Mouse (Mus musculus) MEL (cell line): ENCODE measurements around the gene Vwa5b2. TPM values are rescaled to one million over a fixed set of nuclear protein-coding genes. Genes with fewer than 3 reads are reported as not detected.
A peak's percentile ranks its signal among the peaks of the same experiment; 100 is the strongest.

Experiments used
- DNase-seq: peaks from one replicate; pipeline ENCODE4 v3.0.0; 2011; ENCODE audit warnings: low read depth, low spot score
- H3K27ac ChIP-seq: 2 replicates; pipeline ENCODE4 v1.5.1; 2012; ENCODE audit warnings: low read depth, mild to moderate bottlenecking, control low read depth, low read length, moderate library complexity; ENCODE audit not compliant: control insufficient read depth
- H3K27me3 ChIP-seq, 2 experiments: fragments of 150-350 bp in 1 of 2; sonication (generic) in 1 of 2; 2 replicates each; pipeline ENCODE4 v1.6.1; 2012; ENCODE audit warnings: low read length in 2 of 2, mild to moderate bottlenecking in 2 of 2, improper control_type of control experiment in 1 of 2, moderate library complexity in 1 of 2; ENCODE audit not compliant: insufficient read depth in 2 of 2, control insufficient read depth in 1 of 2
- H3K36me3 ChIP-seq, 2 experiments: 2 replicates each; pipeline ENCODE4 v1.6.1; 2012 to 2014; ENCODE audit warnings: low read length in 2 of 2, improper control_type of control experiment in 1 of 2, inconsistent platforms in 1 of 2, mild to moderate bottlenecking in 1 of 2; ENCODE audit not compliant: insufficient read depth in 2 of 2, control insufficient read depth in 1 of 2
- H3K4me1 ChIP-seq, 2 experiments: fragments of 150-350 bp in 1 of 2; sonication (generic) in 1 of 2; 2 replicates each; pipeline ENCODE4 v1.6.1; 2012; ENCODE audit warnings: low read length in 2 of 2, improper control_type of control experiment in 1 of 2, mild to moderate bottlenecking in 1 of 2; ENCODE audit not compliant: insufficient read depth in 2 of 2, control insufficient read depth in 1 of 2
- H3K4me3 ChIP-seq, 2 experiments: fragments of 150-350 bp in 1 of 2; sonication (generic) in 1 of 2; 2 replicates each; pipeline ENCODE4 v1.5.1; 2012; ENCODE audit warnings: low read depth in 2 of 2, low read length in 2 of 2, mild to moderate bottlenecking in 2 of 2, moderate library complexity in 2 of 2, control low read depth in 1 of 2, improper control_type of control experiment in 1 of 2; ENCODE audit not compliant: control insufficient read depth in 1 of 2, insufficient read depth in 1 of 2
- H3K79me2 ChIP-seq: 2 replicates; pipeline ENCODE4 v1.6.1; 2012; ENCODE audit warnings: mild to moderate bottlenecking, low read length, moderate library complexity; ENCODE audit not compliant: control insufficient read depth, poor library complexity, insufficient read depth
- H3K9ac ChIP-seq: 2 replicates; pipeline ENCODE4 v1.6.1; 2012; ENCODE audit warnings: low read depth, mild to moderate bottlenecking, control low read depth, low read length, moderate library complexity; ENCODE audit not compliant: control insufficient read depth, poor library complexity, severe bottlenecking
- H3K9me3 ChIP-seq: fragments of 150-350 bp; sonication (generic); replicated peaks from 2 replicates; pipeline ENCODE4 v1.6.1; 2012; ENCODE audit warnings: mild to moderate bottlenecking, low read length, improper control_type of control experiment, moderate library complexity; ENCODE audit not compliant: insufficient read depth
- CHD1 ChIP-seq: IDR thresholded peaks from 2 replicates; pipeline ENCODE4 v1.6.1; 2012; ENCODE audit warnings: low read depth, mild to moderate bottlenecking, inconsistent platforms, low read length, improper control_type of control experiment
- CTCF ChIP-seq, 3 experiments: IDR thresholded peaks in 2 of 3; conservative IDR thresholded peaks in 1 of 3; 2 replicates each; pipeline ENCODE4 v1.5.1; 2011 to 2012; ENCODE audit warnings: low read length in 3 of 3, low read depth in 2 of 3, mild to moderate bottlenecking in 2 of 3, improper control_type of control experiment in 1 of 3, inconsistent platforms in 1 of 3, mixed read lengths in 1 of 3, moderate library complexity in 1 of 3; ENCODE audit not compliant: control insufficient read depth in 1 of 3, insufficient read depth in 1 of 3, poor library complexity in 1 of 3, severe bottlenecking in 1 of 3
- GABPA ChIP-seq: IDR thresholded peaks from 2 replicates; pipeline ENCODE4 v1.6.1; 2012; ENCODE audit warnings: low read depth, mild to moderate bottlenecking, inconsistent platforms, low read length, improper control_type of control experiment, moderate library complexity
- GATA1 ChIP-seq: IDR thresholded peaks from 2 replicates; pipeline ENCODE4 v1.6.1; 2011; ENCODE audit warnings: low read depth, low read length, improper control_type of control experiment
- HCFC1 ChIP-seq: IDR thresholded peaks from 2 replicates; pipeline ENCODE4 v1.6.1; 2012; ENCODE audit warnings: low read depth, mild to moderate bottlenecking, inconsistent platforms, low read length, improper control_type of control experiment, moderate library complexity
- KAT2A ChIP-seq: conservative IDR thresholded peaks from 2 replicates; pipeline ENCODE4 v1.6.1; 2012; ENCODE audit warnings: low read depth, low read length, improper control_type of control experiment, inconsistent platforms
- MAFK ChIP-seq: IDR thresholded peaks from 2 replicates; pipeline ENCODE4 v1.6.1; 2011; ENCODE audit warnings: low read depth, mild to moderate bottlenecking, low read length, improper control_type of control experiment, borderline replicate concordance
- MAX ChIP-seq: IDR thresholded peaks from 2 replicates; pipeline ENCODE4 v1.6.1; 2011; ENCODE audit warnings: low read length, improper control_type of control experiment
- MXI1 ChIP-seq: IDR thresholded peaks from 2 replicates; pipeline ENCODE4 v1.6.1; 2011; ENCODE audit warnings: mild to moderate bottlenecking, low read depth, low read length, improper control_type of control experiment
- MYB ChIP-seq: IDR thresholded peaks from 2 replicates; pipeline ENCODE4 v1.6.1; 2011; ENCODE audit warnings: mild to moderate bottlenecking, low read depth, low read length, improper control_type of control experiment
- NELFE ChIP-seq: IDR thresholded peaks from 2 replicates; pipeline ENCODE4 v1.6.1; 2011; ENCODE audit warnings: low read depth, low read length, improper control_type of control experiment
- POLR2A ChIP-seq, 2 experiments: IDR thresholded peaks; 2 replicates each; pipeline ENCODE4 v1.6.1; 2011 to 2012; ENCODE audit warnings: low read length in 2 of 2, mild to moderate bottlenecking in 2 of 2, control low read depth in 1 of 2, improper control_type of control experiment in 1 of 2, low read depth in 1 of 2, moderate library complexity in 1 of 2; ENCODE audit not compliant: control insufficient read depth in 1 of 2, insufficient read depth in 1 of 2, poor library complexity in 1 of 2
- TBP ChIP-seq: IDR thresholded peaks from 2 replicates; pipeline ENCODE4 v1.8.0; 2011; ENCODE audit warnings: low read depth, low read length, improper control_type of control experiment
- TCF12 ChIP-seq: IDR thresholded peaks from 2 replicates; pipeline ENCODE4 v1.6.1; 2014; ENCODE audit warnings: low read depth, mild to moderate bottlenecking, inconsistent platforms, low read length, improper control_type of control experiment, moderate library complexity
- ZC3H11A ChIP-seq: IDR thresholded peaks from 2 replicates; pipeline ENCODE4 v1.6.1; 2012; ENCODE audit warnings: low read depth, mild to moderate bottlenecking, inconsistent platforms, low read length, improper control_type of control experiment
- ZKSCAN1 ChIP-seq: IDR thresholded peaks from 2 replicates; pipeline ENCODE4 v1.6.1; 2012; ENCODE audit warnings: low read depth, mild to moderate bottlenecking, inconsistent platforms, low read length, improper control_type of control experiment, moderate library complexity
- ZNF384 ChIP-seq: IDR thresholded peaks from 2 replicates; pipeline ENCODE4 v1.6.1; 2012; ENCODE audit warnings: low read depth, mild to moderate bottlenecking, inconsistent platforms, low read length, improper control_type of control experiment
- polyA plus RNA-seq, 2 experiments: library from polyadenylated mRNA; stranded (reverse) in 1 of 2; unstranded in 1 of 2; fragments of >175 nt in 1 of 2; fragments of >200 nt in 1 of 2; gene quantifications; 2 replicates each; pipeline versions ENCODE4 v1.2.1 to v1.2.4; 2012; ENCODE audit warnings: low replicate concordance in 2 of 2, low read depth in 1 of 2; ENCODE audit not compliant: insufficient read length in 2 of 2, insufficient read depth in 1 of 2, missing spikeins in 1 of 2
- total RNA-seq: library from RNA; depleted of rRNA; stranded (reverse); fragments of 300-350 nt; gene quantifications from 2 replicates; pipeline ENCODE4 v1.2.3, GENCODE M21; 2012

The Vwa5b2 gene
- total and polyA plus RNA-seq, 3 experiments: 0.15 to 0.33 TPM; not detected in 1

- TF ChIP-seq GABPA: no peak
- no peak for TF ChIP-seq ZC3H11A
- 0 out of 2 replicates have a peak, but pooled peaks have one; percentile 35 for TF ChIP-seq HCFC1
- no peak for TF ChIP-seq ZKSCAN1
- TF ChIP-seq KAT2A: no peak
- TF ChIP-seq POLR2A (IDR thresholded peaks at IDR 0.05; ENCODE audit: control insufficient read depth in 1 of 2, insufficient read depth in 1 of 2, low read depth in 1 of 2, low read length in 2 of 2, poor library complexity in 1 of 2): no peak
- no peak for TF ChIP-seq CTCF (IDR thresholded peaks at IDR 0.05 in 2 of 3, conservative IDR thresholded peaks at IDR 0.05 in 1 of 3; ENCODE audit: control insufficient read depth in 1 of 3, insufficient read depth in 1 of 3, low read depth in 2 of 3, low read length in 3 of 3, poor library complexity in 1 of 3, severe bottlenecking in 1 of 3)
- TF ChIP-seq ZNF384: peak; percentile 58
- TF ChIP-seq MAX: no peak
- peak; percentile 84 for TF ChIP-seq GATA1
- no peak for TF ChIP-seq CHD1
- TF ChIP-seq TCF12: peak; percentile 40; the same call in 1 of the 2 replicates
- TF ChIP-seq TBP: no peak
- TF ChIP-seq, all 39 proteins: peak for 12
Observed at GRCm38 (mm10) chr16:20539649-20540048, 49.6 kb upstream of the Vwa5b2 start (continued).

- DNase-seq: no peak
- peaks cover 11 to 38% of the 10 kb centered on the region in 2 experiments for H3K4me1 ChIP-seq
- no peak overlapping the region for H3K4me3 ChIP-seq
- H3K27ac ChIP-seq: no peak overlapping the region
- no peak overlapping the region for H3K9ac ChIP-seq
- H3K27me3 ChIP-seq: no peaks in the 10 kb centered on the region
- peaks cover 9 to 37% of the 10 kb centered on the region in 2 experiments for H3K36me3 ChIP-seq
- peaks cover 23% of the 10 kb centered on the region for H3K79me2 ChIP-seq
- H3K9me3 ChIP-seq: no peaks in the 10 kb centered on the region
- TF ChIP-seq MYB (no peak), MXI1 (no peak), NELFE (no peak), MAFK (no peak)
Observed at GRCm38 (mm10) chr16:20540438-20540837, 48.8 kb upstream of the Vwa5b2 start.

DNA sequence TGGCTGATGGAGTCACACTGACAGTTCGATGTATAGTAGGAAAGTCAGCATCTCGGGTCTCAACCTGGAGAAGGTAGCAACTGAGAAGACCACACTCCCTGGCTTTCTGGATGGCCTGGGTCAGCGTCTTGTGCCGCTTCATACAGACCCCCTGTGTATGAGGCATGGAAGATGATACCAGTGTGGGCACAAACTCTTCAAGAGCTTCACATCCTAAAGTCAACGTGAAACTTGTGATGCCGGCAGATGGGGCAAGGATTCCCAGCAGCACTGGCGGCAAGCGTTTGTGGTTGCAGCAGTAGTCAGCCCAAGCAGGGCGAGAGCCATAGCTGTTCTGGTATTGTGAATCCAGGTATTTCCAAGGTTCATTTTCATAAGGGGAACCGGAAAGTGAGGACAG is 43.6 kb upstream of the Vwa5b2 start:
- TF ChIP-seq ZKSCAN1 (no peak), POLR2A (IDR thresholded peaks at IDR 0.05; ENCODE audit: control insufficient read depth in 1 of 2, insufficient read depth in 1 of 2, low read depth in 1 of 2, low read length in 2 of 2, poor library complexity in 1 of 2) (0 out of 4 replicates have a peak, but pooled peaks of 1 of the 2 experiments have one; percentile 34), CTCF (IDR thresholded peaks at IDR 0.05 in 2 of 3, conservative IDR thresholded peaks at IDR 0.05 in 1 of 3; ENCODE audit: control insufficient read depth in 1 of 3, insufficient read depth in 1 of 3, low read depth in 2 of 3, low read length in 3 of 3, poor library complexity in 1 of 3, severe bottlenecking in 1 of 3) (no peak)
- TF ChIP-seq, all 39 proteins: peak for 1
- Histone ChIP-seq H3K27me3 (no peaks in the 10 kb centered on the region), H3K9ac (no peak overlapping the region), H3K9me3 (no peaks in the 10 kb centered on the region), H3K79me2 (peaks cover 13% of the 10 kb centered on the region), H3K4me3 (no peak overlapping the region), H3K27ac (no peak overlapping the region), H3K4me1 (peaks cover 0 to 10% of the 10 kb centered on the region in 2 experiments; a peak in 3 of 4 replicates), H3K36me3 (peaks cover 4 to 14% of the 10 kb centered on the region in 2 experiments)
- DNase-seq: no peak
